Mouse (Mus musculus) olfactory bulb, adult 2 months (tissue): ENCODE results near the gene Gtf3c1.

Experiments
- CTCF ChIP-seq: fragments of 200-500 bp; IDR thresholded peaks from 2 replicates; pipeline ENCODE4 v1.5.1; 2012; ENCODE audit warnings: low read depth, mild to moderate bottlenecking, low read length, moderate library complexity; ENCODE audit not compliant: insufficient read depth
- POLR2A ChIP-seq: fragments of 200-500 bp; IDR thresholded peaks from 2 replicates; pipeline ENCODE4 v1.6.1; 2012; ENCODE audit warnings: mild to moderate bottlenecking, low read depth, low read length, moderate library complexity; ENCODE audit not compliant: insufficient read depth

DNA sequence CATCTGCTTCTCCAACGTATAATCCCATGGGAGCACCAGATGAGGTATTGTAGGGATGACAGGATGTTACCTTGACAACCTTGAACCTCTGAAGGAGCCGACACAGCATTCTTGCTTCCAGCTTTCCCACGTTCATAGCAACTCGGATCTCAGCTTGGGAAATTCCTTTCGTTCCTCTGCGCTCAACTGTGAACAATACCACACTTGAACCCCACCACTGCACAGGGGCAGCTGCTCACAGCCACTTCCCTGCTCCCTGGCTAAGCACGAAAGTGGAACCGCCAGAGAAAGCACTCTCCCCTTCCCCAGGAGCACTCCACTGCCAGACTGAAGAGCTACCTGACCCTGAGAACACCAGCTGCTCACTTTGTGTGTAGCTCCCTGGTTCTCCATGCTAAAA, 28.8 kb downstream of the Gtf3c1 start:
- TF ChIP-seq CTCF, result no peak
- no peak for TF ChIP-seq POLR2A
